Mouse (Mus musculus): ENCODE measurements around the gene Il17rd.

The Il17rd gene

DNA sequence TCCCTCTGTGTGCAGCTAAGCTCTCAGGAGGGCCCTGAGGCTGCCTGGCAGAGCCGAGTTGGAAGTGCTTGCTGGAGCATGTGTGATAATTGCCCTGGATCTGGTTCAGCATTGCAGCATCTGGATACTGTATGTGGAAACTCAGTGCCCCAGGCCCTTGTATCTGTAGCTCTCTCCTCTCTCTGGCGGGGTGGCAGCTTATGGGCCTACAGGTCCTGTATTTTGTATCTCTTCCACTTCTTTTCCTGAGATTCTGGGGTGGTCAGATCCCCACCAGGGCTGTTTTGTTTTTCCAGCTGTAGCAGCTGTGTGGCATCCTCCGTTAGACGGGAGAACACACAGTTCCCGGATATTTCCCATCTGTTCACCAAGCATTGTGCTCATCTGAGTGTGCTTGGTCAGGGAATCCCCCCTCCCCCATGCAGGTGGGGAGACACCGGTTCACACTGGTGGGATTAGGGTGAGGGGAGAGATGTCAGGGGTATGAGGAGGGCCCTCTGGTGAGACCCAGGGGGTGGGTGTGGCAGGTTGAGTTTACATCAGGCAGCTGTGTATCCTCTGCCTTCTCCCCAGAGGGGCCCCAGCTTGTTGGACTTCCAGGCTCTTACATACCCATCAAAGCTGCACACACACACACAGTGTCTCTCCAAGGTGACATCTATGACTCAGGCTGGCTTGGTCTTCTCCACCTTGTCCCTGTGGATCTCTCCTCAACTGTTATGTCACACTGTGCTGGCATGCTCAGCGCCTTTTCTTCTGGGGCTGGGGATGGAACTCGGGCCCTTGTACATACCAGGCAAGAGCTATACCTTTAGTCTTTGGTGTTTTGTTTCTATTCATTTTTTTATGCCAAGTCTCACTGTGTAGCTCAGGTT is 106.7 kb downstream of the Il17rd start:
- DNase-seq (ENCODE audit: low read depth, low spot score): no peak

DNA sequence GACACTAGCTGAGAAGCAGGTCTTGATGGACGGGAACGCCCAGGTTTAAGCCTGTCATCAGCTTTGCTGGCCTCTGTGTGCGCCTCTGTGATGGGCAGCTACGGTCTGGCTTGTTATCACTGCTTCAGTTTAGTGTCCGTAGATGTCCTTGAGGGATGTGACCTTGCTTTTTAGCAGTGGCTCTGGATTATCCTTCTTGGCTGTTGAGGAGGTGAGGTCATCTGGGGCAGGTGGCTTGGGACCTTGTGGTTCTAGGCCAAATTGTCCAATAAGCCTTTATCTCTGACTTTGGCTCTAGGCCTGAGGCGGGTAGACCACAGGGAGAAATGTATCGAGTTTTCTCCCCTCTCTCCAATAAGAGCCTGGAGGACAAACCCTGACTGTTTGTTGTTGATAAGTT is 109.0 kb downstream of the Il17rd start:
- DNase-seq (ENCODE audit: low read depth, low spot score): no peak

DNA sequence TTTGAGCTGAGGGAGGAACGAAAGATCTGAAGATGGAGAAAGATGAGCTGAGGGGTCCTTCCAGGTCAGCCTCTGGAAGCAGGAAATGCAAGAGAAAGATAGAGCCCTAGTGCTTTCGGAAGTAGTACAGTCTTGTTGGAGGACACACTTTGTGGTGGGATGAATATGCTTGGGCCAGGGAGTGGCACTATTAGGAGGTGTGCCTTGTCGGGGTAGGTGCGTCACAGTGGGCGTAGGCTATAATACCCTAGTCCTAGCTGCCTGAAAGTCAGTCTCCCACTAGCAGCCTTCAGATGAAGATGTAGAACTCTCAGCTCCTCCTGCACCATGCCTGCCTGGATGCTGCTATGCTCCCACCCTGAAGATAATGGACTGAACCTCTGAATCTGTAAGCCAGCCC is 110.7 kb downstream of the Il17rd start:
- DNase-seq (ENCODE audit: low read depth, low spot score): no peak

DNA sequence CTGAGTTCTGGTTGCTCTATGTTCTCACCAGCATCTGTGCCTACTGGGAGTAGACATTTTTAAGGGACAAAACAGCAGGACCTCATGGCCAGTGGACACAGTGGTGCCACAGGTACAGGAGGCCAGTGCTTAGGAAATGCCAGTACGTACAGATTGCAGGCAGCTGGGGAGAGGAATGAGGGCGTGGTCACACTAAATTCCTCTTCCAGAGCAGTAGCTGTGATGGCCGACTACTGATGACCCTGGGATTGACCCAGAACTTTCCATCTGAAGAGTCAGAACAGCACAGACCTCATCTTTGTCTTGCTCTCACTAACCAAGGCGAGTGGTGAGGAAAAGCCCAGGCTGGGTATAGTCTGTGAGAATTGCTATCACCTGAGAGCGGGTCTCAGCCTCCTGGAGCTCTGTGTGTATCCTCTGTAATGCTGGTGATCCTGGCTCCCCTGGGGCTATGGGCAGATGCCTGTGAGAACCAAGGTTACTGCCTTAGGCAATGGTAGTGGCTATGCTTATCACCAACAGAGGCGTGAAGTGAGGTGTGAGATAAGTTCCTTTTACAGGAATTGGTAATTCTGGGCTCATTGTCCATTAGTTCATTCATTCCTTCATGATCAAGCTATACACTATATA is 111.4 kb downstream of the Il17rd start:
- no peak for DNase-seq (ENCODE audit: low read depth, low spot score)

DNA sequence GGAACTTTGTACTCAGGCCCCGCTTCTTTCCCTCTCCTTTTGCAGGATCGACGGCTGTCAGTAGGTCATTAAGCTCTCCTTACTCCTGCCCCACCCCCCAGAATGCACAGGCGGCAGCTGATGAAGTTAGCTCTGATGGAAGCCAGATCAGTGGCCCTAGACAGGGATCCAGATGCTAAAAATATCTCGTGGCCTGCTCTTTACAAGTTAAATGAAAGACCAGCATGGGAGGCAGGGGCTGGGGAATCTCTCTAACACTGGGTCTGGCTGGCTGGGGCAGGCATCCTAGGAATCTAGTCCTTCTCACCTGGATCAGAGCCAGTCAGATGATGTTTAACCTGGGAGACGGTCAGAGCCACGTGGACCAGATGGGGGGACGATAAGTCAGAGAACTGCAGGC is 112.7 kb downstream of the Il17rd start:
- no peak for DNase-seq (ENCODE audit: low read depth, low spot score)

DNA sequence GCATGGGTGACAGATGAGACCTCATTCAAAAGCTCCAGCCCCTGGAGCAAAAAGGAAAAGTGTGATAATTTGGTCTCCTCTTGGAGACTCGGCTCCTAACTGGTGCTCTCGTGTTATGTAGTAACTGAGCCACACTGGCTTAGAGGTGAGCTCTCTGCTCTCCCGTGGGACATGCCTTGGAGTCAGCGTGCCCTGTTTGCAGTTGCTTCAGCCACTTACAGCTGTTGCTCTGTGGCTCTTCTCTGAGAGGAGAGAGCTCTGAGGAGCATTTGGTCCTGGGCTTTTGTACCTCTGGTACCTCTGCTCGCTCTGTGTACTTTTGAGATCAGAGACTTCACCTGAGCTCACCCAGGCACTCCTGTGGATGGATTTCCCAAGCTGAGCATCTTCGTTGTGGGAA is 116.3 kb downstream of the Il17rd start:
- DNase-seq (ENCODE audit: low read depth, low spot score): no peak

DNA sequence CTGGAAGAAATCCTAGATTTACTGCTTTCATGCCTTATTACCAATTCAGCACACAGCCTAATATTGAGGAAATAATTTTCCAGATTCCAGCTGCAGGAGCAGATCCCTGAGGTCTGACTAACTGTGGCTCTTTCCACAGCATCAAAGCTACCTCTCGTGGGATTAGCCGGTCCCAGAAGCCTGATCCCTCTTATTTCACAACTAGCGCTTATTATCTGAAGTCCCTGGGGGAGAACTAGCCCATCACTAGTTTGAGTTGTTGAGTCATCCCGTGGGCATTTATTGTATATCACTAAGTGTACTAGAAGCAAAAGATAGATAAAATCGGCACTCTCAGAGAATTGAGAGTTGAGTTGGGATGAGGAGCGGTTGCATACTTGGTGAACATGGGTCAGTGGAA is 117.3 kb downstream of the Il17rd start:
- no peak for DNase-seq (ENCODE audit: low read depth, low spot score)

All from retina, postnatal 7 days (tissue).